Mouse (Mus musculus): Measurements from ENCODE around the gene Pdss2. TPM values are rescaled to one million over a fixed set of nuclear protein-coding genes. Genes with fewer than 3 reads are reported as not detected.

Pdss2 gene
- total RNA-seq, 2 experiments from 2014 or later: 16.9 to 17.2 TPM

GRCm38 (mm10) chr10:43285541-43285940 lies 64.3 kb downstream of the Pdss2 start:
- TF ChIP-seq CTCF (IDR thresholded peaks at IDR 0.05): no peak
- H3K4me3 ChIP-seq: no peak overlapping the region
- no peak for DNase-seq (ENCODE audit: extremely low spot score in 1 of 2, low spot score in 2 of 2)
- H3K27ac ChIP-seq: 0 out of 2 replicates have a peak overlapping the region, but pooled peaks have one; percentile 20
- intact Hi-C loops (cut with DNase I): no loop called here

GRCm38 (mm10) chr10:43290638-43291230 lies 69.4 kb downstream of the Pdss2 start:
- intact Hi-C loops (cut with DNase I): no loop called here
- Histone ChIP-seq H3K27ac (no peak overlapping the region), H3K4me3 (no peak overlapping the region)
- no peak for DNase-seq (ENCODE audit: extremely low spot score in 1 of 2, low spot score in 2 of 2)
- TF ChIP-seq CTCF (IDR thresholded peaks at IDR 0.05): no peak

GRCm38 (mm10) chr10:43291333-43291736 lies 70.0 kb downstream of the Pdss2 start:
- intact Hi-C loops (cut with DNase I): no loop called here
- Histone ChIP-seq H3K4me3 (no peak overlapping the region), H3K27ac (no peak overlapping the region)
- TF ChIP-seq CTCF (IDR thresholded peaks at IDR 0.05): no peak
- no peak for DNase-seq (ENCODE audit: extremely low spot score in 1 of 2, low spot score in 2 of 2)

GRCm38 (mm10) chr10:43292454-43292853 lies 71.2 kb downstream of the Pdss2 start:
- Histone ChIP-seq H3K4me3 (no peak overlapping the region), H3K27ac (no peak overlapping the region)
- no peak; the same call in 1 of the 2 replicates for TF ChIP-seq CTCF (IDR thresholded peaks at IDR 0.05)
- intact Hi-C loops (cut with DNase I): no loop called here
- DNase-seq (ENCODE audit: extremely low spot score in 1 of 2, low spot score in 2 of 2): no peak

DNA sequence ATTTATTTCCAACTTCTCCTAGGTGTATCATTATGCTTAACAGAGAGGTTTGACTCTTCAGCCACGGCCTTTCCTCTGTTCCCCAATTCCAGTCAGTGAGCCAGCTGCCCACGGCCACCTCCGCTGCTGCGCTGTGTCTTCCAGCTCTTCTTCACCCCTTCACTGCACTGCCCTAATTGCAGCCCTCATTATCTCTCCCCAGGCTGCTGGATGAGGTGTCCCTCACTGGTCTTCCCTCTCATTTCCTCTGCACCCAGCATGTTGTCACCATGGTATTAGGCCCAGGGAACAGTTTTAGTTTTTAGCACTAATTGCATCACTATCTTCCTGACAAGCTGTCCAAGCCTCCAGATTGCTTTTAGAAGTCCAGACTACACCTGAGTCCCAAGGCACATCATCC lies 73.0 kb downstream of the Pdss2 start:
- intact Hi-C loops (cut with DNase I): no loop called here
- Histone ChIP-seq H3K27ac (no peak overlapping the region), H3K4me3 (no peak overlapping the region)
- DNase-seq (ENCODE audit: extremely low spot score in 1 of 2, low spot score in 2 of 2): no peak
- no peak for TF ChIP-seq CTCF (IDR thresholded peaks at IDR 0.05)

DNA sequence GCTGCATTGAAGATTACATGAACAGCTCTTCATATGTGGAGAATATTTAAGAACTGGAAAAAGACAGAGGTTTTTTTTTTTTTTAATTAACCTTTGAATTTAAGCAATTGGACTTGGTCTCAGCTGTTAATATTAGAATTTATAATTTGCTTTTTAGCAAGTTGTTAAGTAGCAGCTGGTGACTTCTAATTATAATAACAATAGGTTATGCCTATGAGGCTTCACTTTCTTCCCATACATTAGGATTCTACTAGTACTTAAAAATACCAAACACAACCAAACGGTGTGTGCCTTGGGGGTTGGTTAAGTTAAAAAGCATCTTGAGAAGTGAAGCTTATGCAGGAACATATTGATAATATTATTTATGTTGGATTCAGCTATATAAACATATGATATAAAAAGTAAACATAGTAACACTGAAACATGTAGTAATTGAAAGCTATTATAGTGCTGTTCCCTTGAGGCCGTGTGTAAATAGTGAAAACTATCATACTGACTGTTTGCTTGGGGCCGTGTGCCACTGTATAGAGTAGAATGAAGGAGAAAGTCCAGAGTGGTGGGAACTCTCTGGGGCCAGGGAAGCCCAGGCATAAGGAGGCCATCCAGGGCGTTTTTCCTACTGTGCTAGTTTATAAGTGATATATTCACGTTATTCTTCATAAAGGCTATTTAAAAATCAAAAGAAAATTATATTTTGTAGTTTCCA lies 87.0 kb downstream of the Pdss2 start:
- Histone ChIP-seq H3K27ac (no peak overlapping the region), H3K4me3 (no peak overlapping the region)
- DNase-seq (ENCODE audit: extremely low spot score in 1 of 2, low spot score in 2 of 2): no peak
- no peak for TF ChIP-seq CTCF (IDR thresholded peaks at IDR 0.05)
- intact Hi-C loops (cut with DNase I): no loop called here

GRCm38 (mm10) chr10:43310781-43311392 lies 89.6 kb downstream of the Pdss2 start:
- TF ChIP-seq CTCF (IDR thresholded peaks at IDR 0.05): no peak
- Histone ChIP-seq H3K27ac (no peak overlapping the region), H3K4me3 (no peak overlapping the region)
- intact Hi-C loops (cut with DNase I): no loop called here
- DNase-seq (ENCODE audit: extremely low spot score in 1 of 2, low spot score in 2 of 2): no peak

DNA sequence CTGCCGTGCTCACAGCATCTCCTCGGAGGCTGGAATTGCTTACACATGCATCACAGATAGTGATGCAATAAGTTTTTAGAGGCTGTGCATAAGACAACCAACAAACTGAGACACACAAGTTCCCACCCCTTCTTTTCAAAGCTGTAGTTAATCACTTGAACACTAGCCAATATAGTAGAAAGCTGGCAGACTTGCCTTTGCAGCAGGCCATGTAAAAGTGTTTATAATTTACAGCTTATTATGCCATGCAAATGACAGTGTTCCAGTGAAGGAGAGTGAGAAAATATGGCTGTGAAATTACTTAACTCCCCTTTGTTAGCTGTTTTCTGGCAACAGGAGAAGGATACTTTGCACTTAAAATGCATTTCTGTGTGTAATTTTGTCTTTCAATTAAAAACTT lies 90.9 kb downstream of the Pdss2 start:
- DNase-seq (ENCODE audit: extremely low spot score in 1 of 2, low spot score in 2 of 2): no peak
- no peak overlapping the region for H3K27ac ChIP-seq
- H3K4me3 ChIP-seq: no peak overlapping the region
- no peak for TF ChIP-seq CTCF (IDR thresholded peaks at IDR 0.05)
- intact Hi-C loops (cut with DNase I): no loop called here

DNA sequence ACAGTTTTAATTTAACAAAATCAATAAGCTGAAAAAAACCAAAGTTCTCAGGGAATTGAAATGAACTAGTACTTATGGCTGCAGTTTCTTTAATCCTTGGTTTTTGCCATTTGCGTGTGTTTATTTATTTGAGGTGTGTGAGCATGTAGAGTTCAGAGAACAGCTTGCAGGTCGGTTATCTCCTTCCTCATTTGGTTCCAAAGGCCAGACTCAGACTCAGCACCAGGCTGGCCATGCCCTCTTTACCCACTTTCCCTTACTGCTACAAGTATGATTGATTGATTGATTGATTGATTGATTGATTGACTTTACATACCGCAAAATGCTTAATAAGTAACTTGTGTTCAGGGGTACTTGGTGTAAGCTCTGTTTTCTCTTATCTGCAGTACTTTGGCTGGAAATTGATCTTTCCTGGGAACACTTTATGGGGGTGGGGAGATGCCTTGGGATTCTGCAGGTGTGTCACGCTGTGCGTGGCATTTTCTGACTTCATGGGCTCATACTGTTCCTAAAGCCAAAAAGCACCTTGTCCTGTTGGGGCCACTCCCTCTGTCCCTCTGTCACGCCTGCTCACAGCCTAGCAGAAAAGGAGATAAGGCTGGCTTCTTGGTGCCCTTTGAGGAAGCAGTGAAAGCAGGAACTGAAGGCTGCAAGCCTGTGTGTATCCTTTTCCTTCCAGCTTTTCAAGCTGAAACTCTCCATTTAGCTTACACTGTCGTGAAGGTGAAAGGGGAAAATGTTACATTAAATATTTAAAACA lies 91.6 kb downstream of the Pdss2 start:
- Histone ChIP-seq H3K27ac (no peak overlapping the region), H3K4me3 (no peak overlapping the region)
- intact Hi-C loops (cut with DNase I): no loop called here
- no peak for TF ChIP-seq CTCF (IDR thresholded peaks at IDR 0.05)
- no peak for DNase-seq (ENCODE audit: extremely low spot score in 1 of 2, low spot score in 2 of 2)

GRCm38 (mm10) chr10:43315228-43315627 lies 93.9 kb downstream of the Pdss2 start:
- Histone ChIP-seq H3K4me3 (no peak overlapping the region), H3K27ac (no peak overlapping the region)
- TF ChIP-seq CTCF (IDR thresholded peaks at IDR 0.05): no peak; the same call in 1 of the 2 replicates
- intact Hi-C loops (cut with DNase I): no loop called here
- no peak for DNase-seq (ENCODE audit: extremely low spot score in 1 of 2, low spot score in 2 of 2)

- no peak overlapping the region for H3K4me3 ChIP-seq
- no peak for DNase-seq (ENCODE audit: extremely low spot score in 1 of 2, low spot score in 2 of 2)
- intact Hi-C loops (cut with DNase I): no loop called here
- no peak for TF ChIP-seq CTCF (IDR thresholded peaks at IDR 0.05)
- H3K27ac ChIP-seq: no peak overlapping the region
These were observed 96.2 kb downstream of the Pdss2 start for GRCm38 (mm10) chr10:43317327-43317951.
